Comparison of ENCODE assay signal across 7 mouse cellular contexts in genomic region chrX:77509149-77509548, GRCm38 (mm10). TPM values are rescaled to one million over a fixed set of nuclear protein-coding genes. Genes with fewer than 3 reads are reported as not detected.
DNase-seq lines count a peak whose midpoint lies in the region; ATAC-seq and TF ChIP-seq lines count a peak whose summit lies in the region.

No protein-coding gene starts in this region.

- intact Hi-C loops in left cerebral cortex, postnatal 4 days (cut with DNase I): loop anchor here (5.0 kb wide), 1 partner anchor 67 kb away; no protein-coding TSS in a partner anchor

- peak overlapping the region; percentile 94; the same call in 1 of the 2 replicates for H3K27ac ChIP-seq in intestine, postnatal 0 days (ENCODE audit: low read depth, low read length)
- H3K27ac ChIP-seq in midbrain, embryonic 12.5 days (replicated peaks): peak overlapping the region; percentile 94
- peak overlapping the region; percentile 67; the same call in 1 of the 2 replicates for H3K27ac ChIP-seq in small intestine, adult 2 months (ENCODE audit: insufficient read depth, low read depth, low read length)

- no peaks in the 10 kb centered on the region for H3K4me1 ChIP-seq in intestine, postnatal 0 days (replicated peaks; ENCODE audit: control insufficient read depth, insufficient read depth, low read length)
- H3K4me1 ChIP-seq in midbrain, embryonic 12.5 days: 0 out of 2 replicates have a peak, but pooled peaks cover 7% of the 10 kb centered on the region
- 0 out of 2 replicates have a peak, but pooled peaks cover 10% of the 10 kb centered on the region for H3K4me1 ChIP-seq in small intestine, adult 2 months (ENCODE audit: control insufficient read depth, insufficient read depth, insufficient read length, low read length)

- DNase-seq in adrenal gland, adult 2 months: peak; percentile 89
- peak; percentile 82 for DNase-seq in embryo, embryonic 9.5 days (ENCODE audit: extremely low spot score)
- DNase-seq in gonadal fat pad, adult 2 months (ENCODE audit: low read depth): peak; percentile 57
- DNase-seq in left cerebral cortex, postnatal 4 days: peak; percentile 81

- H3K4me2 ChIP-seq in intestine, postnatal 0 days (replicated peaks; ENCODE audit: low read depth): peak overlapping the region; percentile 67
- peak overlapping the region; percentile 56 for H3K4me2 ChIP-seq in midbrain, embryonic 12.5 days (replicated peaks)

- no peak overlapping the region for H3K9ac ChIP-seq in intestine, postnatal 0 days (ENCODE audit: low read depth, low read length)
- no peak overlapping the region for H3K9ac ChIP-seq in midbrain, embryonic 12.5 days (replicated peaks)

- ATAC-seq in intestine, postnatal 0 days: peak; percentile 72
- ATAC-seq in midbrain, embryonic 12.5 days (ENCODE audit: low FRiP score, low read depth): peak; percentile 77

- H3K4me3 ChIP-seq in intestine, postnatal 0 days (ENCODE audit: low read depth, low read length): no peak overlapping the region; the same call in 1 of the 2 replicates
- peak overlapping the region; percentile 65; the same call in 1 of the 2 replicates for H3K4me3 ChIP-seq in midbrain, embryonic 12.5 days
- peak overlapping the region; percentile 50 for H3K4me3 ChIP-seq in small intestine, adult 2 months (ENCODE audit: low read depth, low read length)

- H3K36me3 ChIP-seq in intestine, postnatal 0 days (ENCODE audit: control insufficient read depth, insufficient read depth): no peaks in the 10 kb centered on the region
- H3K36me3 ChIP-seq in midbrain, embryonic 12.5 days: no peaks in the 10 kb centered on the region
- no peaks in the 10 kb centered on the region for H3K36me3 ChIP-seq in small intestine, adult 2 months (ENCODE audit: control insufficient read depth, insufficient read depth, low read length)

- H3K9me3 ChIP-seq in intestine, postnatal 0 days (ENCODE audit: control insufficient read depth): no peaks in the 10 kb centered on the region
- H3K9me3 ChIP-seq in midbrain, embryonic 12.5 days: no peaks in the 10 kb centered on the region

- H3K27me3 ChIP-seq in intestine, postnatal 0 days (replicated peaks; ENCODE audit: control insufficient read depth, insufficient read depth, low read length): no peaks in the 10 kb centered on the region
- H3K27me3 ChIP-seq in midbrain, embryonic 12.5 days: no peaks in the 10 kb centered on the region
- no peaks in the 10 kb centered on the region for H3K27me3 ChIP-seq in small intestine, adult 2 months (ENCODE audit: control insufficient read depth, insufficient read depth, low read length)

- no peak for TF ChIP-seq POLR2A in small intestine, adult 2 months (IDR thresholded peaks at IDR 0.05; ENCODE audit: low read depth, low read length)

- 15% methylated on average over 13 of the region's 13 CpGs for WGBS in intestine, postnatal 0 days
- WGBS in midbrain, embryonic 12.5 days: 20% methylated on average over 12 of the region's 13 CpGs
- WGBS in small intestine, adult 2 months: 10% methylated on average over 13 of the region's 13 CpGs

- TF ChIP-seq CTCF in intestine, postnatal 0 days (IDR thresholded peaks at IDR 0.05; ENCODE audit: low read depth): peak; percentile 23; the same call in 1 of the 2 replicates
- no peak for TF ChIP-seq CTCF in small intestine, adult 2 months (IDR thresholded peaks at IDR 0.05; ENCODE audit: extremely low read depth, insufficient read length, insufficient replicate concordance, low read depth, low read length)

RNA-seq across cellular contexts. Expression of gene Tbl1x, which starts 1.7 kb away (rescaled TPM):
- total RNA-seq in adrenal gland, adult 2 months (2021): 10 to 100 TPM; 73.4 to 75.1 TPM
- polyA plus RNA-seq in adrenal gland, adult 2 months (2012; rRNA removed): 10.6 and 12.9 TPM in 2 replicates
- 41.9 and 43.5 TPM in 2 replicates for polyA plus RNA-seq in gonadal fat pad, adult 2 months (2012; rRNA removed)
- 22.5 and 24.7 TPM in 2 replicates for polyA plus RNA-seq in intestine, postnatal 0 days (2015; fragmentation: Nextera tagmentation; extraction: Ambion mirVana)
- total RNA-seq in left cerebral cortex, postnatal 4 days (2021): 10 to 100 TPM; 69.3 to 70.9 TPM
- 64.5 and 64.6 TPM in 2 replicates for polyA plus RNA-seq in midbrain, embryonic 12.5 days (2016; fragmentation: Nextera tagmentation; extraction: Ambion mirVana)
- polyA plus RNA-seq in small intestine, adult 2 months (2012; rRNA removed): 4.4 and 6.4 TPM in 2 replicates
